Mouse (Mus musculus): ENCODE data around the gene Poc1b. TPM values are rescaled to one million over a fixed set of nuclear protein-coding genes. Genes with fewer than 3 reads are reported as not detected.

The Poc1b gene
- polyA plus RNA-seq, 1 experiment from 2014 or later: 6.7 TPM

GRCm38 (mm10) chr10:99078621-99079020 is 28.2 kb upstream of the Poc1b start:
- TF ChIP-seq EP300 (optimal IDR thresholded peaks at IDR 0.05) (no peak), CTCF (IDR thresholded peaks at IDR 0.05; ENCODE audit: low read depth) (no peak)
- Histone ChIP-seq H3K9ac (ENCODE audit: low read length) (no peak overlapping the region), H3K27me3 (ENCODE audit: control insufficient read depth, insufficient read depth, low read length) (no peaks in the 10 kb centered on the region), H3K27ac (replicated peaks) (no peak overlapping the region), H3K4me2 (replicated peaks; ENCODE audit: low read depth) (no peak overlapping the region), H3K9me3 (ENCODE audit: control insufficient read depth, low read length) (no peaks in the 10 kb centered on the region), H3K4me1 (replicated peaks; ENCODE audit: control insufficient read depth, insufficient read depth) (no peaks in the 10 kb centered on the region), H3K36me3 (ENCODE audit: control insufficient read depth, insufficient read depth, low read length) (no peaks in the 10 kb centered on the region), H3K4me3 (ENCODE audit: low read depth, low read length) (no peak overlapping the region)
- WGBS: 72% methylated on average over 2 of the region's 2 CpGs
- ATAC-seq (ENCODE audit: low FRiP score, low TSS enrichment) (no peak), DNase-seq (ENCODE audit: low spot score) (no peak)

GRCm38 (mm10) chr10:99081569-99081990 is 25.3 kb upstream of the Poc1b start:
- no peaks in the 10 kb centered on the region for H3K36me3 ChIP-seq (ENCODE audit: control insufficient read depth, insufficient read depth, low read length)
- H3K9me3 ChIP-seq (ENCODE audit: control insufficient read depth, low read length): no peaks in the 10 kb centered on the region
- H3K27me3 ChIP-seq (ENCODE audit: control insufficient read depth, insufficient read depth, low read length): no peaks in the 10 kb centered on the region
- 67% methylated on average over 10 of the region's 10 CpGs for WGBS
- H3K9ac ChIP-seq (ENCODE audit: low read length): no peak overlapping the region
- DNase-seq (ENCODE audit: low spot score): no peak
- no peak for ATAC-seq (ENCODE audit: low FRiP score, low TSS enrichment)
- no peak overlapping the region for H3K27ac ChIP-seq (replicated peaks)
- TF ChIP-seq EP300 (optimal IDR thresholded peaks at IDR 0.05) (no peak), CTCF (IDR thresholded peaks at IDR 0.05; ENCODE audit: low read depth) (no peak)
- no peak overlapping the region for H3K4me2 ChIP-seq (replicated peaks; ENCODE audit: low read depth)
- no peaks in the 10 kb centered on the region for H3K4me1 ChIP-seq (replicated peaks; ENCODE audit: control insufficient read depth, insufficient read depth)
- H3K4me3 ChIP-seq (ENCODE audit: low read depth, low read length): no peak overlapping the region

- DNase-seq (ENCODE audit: low spot score) (no peak), ATAC-seq (ENCODE audit: low FRiP score, low TSS enrichment) (no peak)
- TF ChIP-seq CTCF (IDR thresholded peaks at IDR 0.05; ENCODE audit: low read depth) (no peak), EP300 (optimal IDR thresholded peaks at IDR 0.05) (no peak)
- no peak overlapping the region for H3K27ac ChIP-seq (replicated peaks)
- H3K4me2 ChIP-seq (replicated peaks; ENCODE audit: low read depth): no peak overlapping the region
- H3K36me3 ChIP-seq (ENCODE audit: control insufficient read depth, insufficient read depth, low read length): no peaks in the 10 kb centered on the region
- H3K4me3 ChIP-seq (ENCODE audit: low read depth, low read length): no peak overlapping the region
- no peak overlapping the region for H3K9ac ChIP-seq (ENCODE audit: low read length)
- H3K27me3 ChIP-seq (ENCODE audit: control insufficient read depth, insufficient read depth, low read length): no peaks in the 10 kb centered on the region
- 90% methylated on average over 14 of the region's 14 CpGs for WGBS
- no peaks in the 10 kb centered on the region for H3K4me1 ChIP-seq (replicated peaks; ENCODE audit: control insufficient read depth, insufficient read depth)
- H3K9me3 ChIP-seq (ENCODE audit: control insufficient read depth, low read length): no peaks in the 10 kb centered on the region
These were observed 23.3 kb upstream of the Poc1b start for GRCm38 (mm10) chr10:99083431-99084003.

GRCm38 (mm10) chr10:99084397-99085239 is 22.2 kb upstream of the Poc1b start:
- Histone ChIP-seq H3K36me3 (ENCODE audit: control insufficient read depth, insufficient read depth, low read length) (no peaks in the 10 kb centered on the region), H3K9me3 (ENCODE audit: control insufficient read depth, low read length) (no peaks in the 10 kb centered on the region), H3K4me2 (replicated peaks; ENCODE audit: low read depth) (no peak overlapping the region), H3K9ac (ENCODE audit: low read length) (no peak overlapping the region), H3K4me3 (ENCODE audit: low read depth, low read length) (no peak overlapping the region), H3K27me3 (ENCODE audit: control insufficient read depth, insufficient read depth, low read length) (no peaks in the 10 kb centered on the region), H3K4me1 (replicated peaks; ENCODE audit: control insufficient read depth, insufficient read depth) (no peaks in the 10 kb centered on the region), H3K27ac (replicated peaks) (no peak overlapping the region)
- WGBS: 46% methylated on average over 23 of the region's 23 CpGs
- TF ChIP-seq CTCF (IDR thresholded peaks at IDR 0.05; ENCODE audit: low read depth) (peak; percentile 96), EP300 (optimal IDR thresholded peaks at IDR 0.05) (no peak)
- DNase-seq (ENCODE audit: low spot score): peak; percentile 89
- ATAC-seq (ENCODE audit: low FRiP score, low TSS enrichment): peak; percentile 67; the same call in 1 of the 2 replicates

GRCm38 (mm10) chr10:99085240-99085587 is 21.6 kb upstream of the Poc1b start:
- H3K9ac ChIP-seq (ENCODE audit: low read length): no peak overlapping the region
- TF ChIP-seq EP300 (optimal IDR thresholded peaks at IDR 0.05) (no peak), CTCF (IDR thresholded peaks at IDR 0.05; ENCODE audit: low read depth) (no peak)
- DNase-seq (ENCODE audit: low spot score): no peak
- H3K4me1 ChIP-seq (replicated peaks; ENCODE audit: control insufficient read depth, insufficient read depth): no peaks in the 10 kb centered on the region
- H3K27ac ChIP-seq (replicated peaks): no peak overlapping the region
- peak; percentile 8; the same call in 1 of the 2 replicates for ATAC-seq (ENCODE audit: low FRiP score, low TSS enrichment)
- WGBS: 53% methylated on average over 6 of the region's 6 CpGs
- H3K4me2 ChIP-seq (replicated peaks; ENCODE audit: low read depth): no peak overlapping the region
- H3K9me3 ChIP-seq (ENCODE audit: control insufficient read depth, low read length): no peaks in the 10 kb centered on the region
- H3K4me3 ChIP-seq (ENCODE audit: low read depth, low read length): no peak overlapping the region
- no peaks in the 10 kb centered on the region for H3K36me3 ChIP-seq (ENCODE audit: control insufficient read depth, insufficient read depth, low read length)
- no peaks in the 10 kb centered on the region for H3K27me3 ChIP-seq (ENCODE audit: control insufficient read depth, insufficient read depth, low read length)

- WGBS: 64% methylated on average over 6 of the region's 6 CpGs
- no peak for ATAC-seq (ENCODE audit: low FRiP score, low TSS enrichment)
These were observed 20.8 kb upstream of the Poc1b start for GRCm38 (mm10) chr10:99086029-99086428.

More at GRCm38 (mm10) chr10:99086029-99086428, 20.8 kb upstream of the Poc1b start:
- no peak for DNase-seq (ENCODE audit: low spot score)
- Histone ChIP-seq H3K9ac (ENCODE audit: low read length) (no peak overlapping the region), H3K27ac (replicated peaks) (no peak overlapping the region), H3K36me3 (ENCODE audit: control insufficient read depth, insufficient read depth, low read length) (no peaks in the 10 kb centered on the region), H3K9me3 (ENCODE audit: control insufficient read depth, low read length) (no peaks in the 10 kb centered on the region), H3K27me3 (ENCODE audit: control insufficient read depth, insufficient read depth, low read length) (no peaks in the 10 kb centered on the region), H3K4me1 (replicated peaks; ENCODE audit: control insufficient read depth, insufficient read depth) (no peaks in the 10 kb centered on the region), H3K4me2 (replicated peaks; ENCODE audit: low read depth) (no peak overlapping the region), H3K4me3 (ENCODE audit: low read depth, low read length) (no peak overlapping the region)
- no peak for TF ChIP-seq CTCF (IDR thresholded peaks at IDR 0.05; ENCODE audit: low read depth)
